Mouse (Mus musculus): ENCODE data around the gene Bcl3.

Gene Bcl3

GRCm38 (mm10) chr7:19763829-19764477 is 58.6 kb downstream of the Bcl3 start:
- H3K36me3 ChIP-seq (ENCODE audit: insufficient read depth, low read length): peaks cover 72% of the 10 kb centered on the region
- no peaks in the 10 kb centered on the region for H3K27me3 ChIP-seq (ENCODE audit: insufficient read depth, low read length)
- H3K9me3 ChIP-seq (ENCODE audit: low read length): peaks cover 12% of the 10 kb centered on the region; the same call in 1 of the 2 replicates
- TF ChIP-seq CTCF (conservative IDR thresholded peaks at IDR 0.05; ENCODE audit: low read length) (no peak), NANOG (IDR thresholded peaks at IDR 0.05; ENCODE audit: borderline replicate concordance, low read length) (no peak), POU5F1 (IDR thresholded peaks at IDR 0.05; ENCODE audit: borderline replicate concordance, low read length) (no peak)
- H3K4me1 ChIP-seq (replicated peaks; ENCODE audit: low read depth, low read length): peaks cover 66% of the 10 kb centered on the region
- no peak overlapping the region; the same call in 1 of the 2 replicates for H3K4me3 ChIP-seq (replicated peaks; ENCODE audit: low read length)

DNA sequence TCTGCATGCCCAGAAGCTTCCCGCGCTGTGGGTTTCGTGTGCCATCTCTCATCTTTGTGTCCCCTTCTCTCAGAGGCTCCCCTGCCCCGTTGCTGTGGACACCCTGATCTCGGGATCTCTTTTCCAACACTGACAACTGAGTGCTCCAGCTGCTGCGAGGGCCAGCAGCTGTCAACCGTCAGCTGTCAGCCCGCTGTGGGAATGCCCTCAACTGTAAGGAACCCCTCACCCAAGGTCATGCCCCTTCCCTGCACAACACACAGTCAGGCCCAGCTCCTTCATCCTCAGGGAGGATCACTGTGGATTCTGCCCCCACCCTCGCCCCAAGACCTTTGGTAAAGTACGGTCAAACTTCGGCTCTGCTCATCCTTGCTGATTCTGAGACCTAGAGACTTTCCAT is 60.3 kb downstream of the Bcl3 start:
- Histone ChIP-seq H3K36me3 (ENCODE audit: insufficient read depth, low read length) (peaks cover 79% of the 10 kb centered on the region), H3K4me1 (replicated peaks; ENCODE audit: low read depth, low read length) (peaks cover 66% of the 10 kb centered on the region), H3K27me3 (ENCODE audit: insufficient read depth, low read length) (no peaks in the 10 kb centered on the region), H3K4me3 (replicated peaks; ENCODE audit: low read length) (no peak overlapping the region), H3K9me3 (ENCODE audit: low read length) (peaks cover 12% of the 10 kb centered on the region; the same call in 1 of the 2 replicates)
- TF ChIP-seq CTCF (conservative IDR thresholded peaks at IDR 0.05; ENCODE audit: low read length): no peak
- no peak for TF ChIP-seq NANOG (IDR thresholded peaks at IDR 0.05; ENCODE audit: borderline replicate concordance, low read length)
- TF ChIP-seq POU5F1 (IDR thresholded peaks at IDR 0.05; ENCODE audit: borderline replicate concordance, low read length): no peak

- Histone ChIP-seq H3K27me3 (ENCODE audit: insufficient read depth, low read length) (no peaks in the 10 kb centered on the region), H3K4me1 (replicated peaks; ENCODE audit: low read depth, low read length) (peaks cover 68% of the 10 kb centered on the region), H3K4me3 (replicated peaks; ENCODE audit: low read length) (peak overlapping the region; percentile 17; the same call in 1 of the 2 replicates), H3K9me3 (ENCODE audit: low read length) (peaks cover 14% of the 10 kb centered on the region; the same call in 1 of the 2 replicates), H3K36me3 (ENCODE audit: insufficient read depth, low read length) (peaks cover 75% of the 10 kb centered on the region)
- TF ChIP-seq CTCF (conservative IDR thresholded peaks at IDR 0.05; ENCODE audit: low read length): no peak
- TF ChIP-seq POU5F1 (IDR thresholded peaks at IDR 0.05; ENCODE audit: borderline replicate concordance, low read length): no peak
- TF ChIP-seq NANOG (IDR thresholded peaks at IDR 0.05; ENCODE audit: borderline replicate concordance, low read length): no peak
Measured at GRCm38 (mm10) chr7:19760021-19760420, 62.5 kb downstream of the Bcl3 start.

DNA sequence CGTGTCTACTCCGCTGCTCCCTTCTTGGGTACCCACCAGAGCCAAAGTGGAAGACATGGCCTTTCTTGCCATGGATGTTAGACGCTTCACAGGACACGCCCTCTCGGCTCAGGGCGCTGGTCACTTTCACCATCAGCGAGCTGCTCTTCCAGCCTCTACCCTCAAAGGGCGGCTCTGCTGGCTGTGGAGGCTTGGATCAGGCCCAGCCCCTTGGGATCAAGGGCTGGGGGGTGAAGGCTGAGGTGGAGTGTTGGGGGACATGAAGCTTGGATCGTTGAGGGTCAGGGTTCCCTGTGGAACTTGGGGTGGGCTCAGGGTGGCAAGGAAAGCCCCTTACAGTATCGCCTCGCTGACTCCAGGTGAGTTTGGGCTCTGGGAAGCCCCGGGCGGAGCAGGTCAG is 63.9 kb downstream of the Bcl3 start:
- Histone ChIP-seq H3K4me3 (replicated peaks; ENCODE audit: low read length) (peak overlapping the region; percentile 61), H3K4me1 (replicated peaks; ENCODE audit: low read depth, low read length) (peaks cover 66% of the 10 kb centered on the region), H3K27me3 (ENCODE audit: insufficient read depth, low read length) (no peaks in the 10 kb centered on the region), H3K9me3 (ENCODE audit: low read length) (peaks cover 9% of the 10 kb centered on the region; the same call in 1 of the 2 replicates), H3K36me3 (ENCODE audit: insufficient read depth, low read length) (peaks cover 63% of the 10 kb centered on the region)
- TF ChIP-seq CTCF (conservative IDR thresholded peaks at IDR 0.05; ENCODE audit: low read length) (no peak), POU5F1 (IDR thresholded peaks at IDR 0.05; ENCODE audit: borderline replicate concordance, low read length) (no peak), NANOG (IDR thresholded peaks at IDR 0.05; ENCODE audit: borderline replicate concordance, low read length) (no peak)

Measured in E14TG2a.4 (cell line).